17 mouse cellular contexts compared by ENCODE assay signal in the genomic region with DNA sequence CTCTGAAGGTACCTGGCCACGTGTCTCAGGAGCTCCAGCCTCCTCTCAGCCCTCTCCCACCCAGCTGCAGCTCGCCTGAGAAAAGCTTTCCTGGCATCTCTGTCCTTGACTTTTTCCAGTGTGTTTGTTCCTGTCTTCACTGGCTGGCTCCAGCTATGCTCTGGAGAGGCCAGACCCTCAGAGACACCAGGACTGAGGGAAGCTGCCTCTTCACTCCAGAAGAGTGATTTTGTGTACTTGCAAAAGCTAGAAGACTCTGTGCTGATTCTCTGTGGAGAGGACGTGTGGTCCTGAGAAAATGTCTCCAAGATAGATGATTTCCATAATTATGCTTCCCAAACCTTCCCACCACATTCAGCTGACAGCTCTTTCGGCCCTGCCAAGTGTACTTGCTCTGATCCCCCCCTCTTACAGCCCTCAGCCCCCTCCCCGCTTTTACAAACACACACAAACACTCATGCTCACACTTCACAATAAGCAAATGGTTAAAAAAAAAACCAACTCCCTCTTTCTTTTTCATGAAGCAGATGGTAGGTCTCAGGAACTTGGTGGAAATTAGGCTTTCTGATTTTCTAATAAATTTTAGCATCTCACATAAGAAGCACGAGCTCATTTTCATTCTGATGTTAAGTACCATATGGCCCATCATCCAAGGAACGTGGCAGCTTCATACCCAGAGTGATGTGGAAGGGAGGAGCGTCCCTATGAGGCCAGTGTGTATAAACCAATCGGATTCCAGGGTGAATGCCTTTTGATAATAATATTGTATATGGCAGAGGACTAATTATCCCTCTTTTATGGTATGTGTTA. TPM values are rescaled to one million over a fixed set of nuclear protein-coding genes. Genes with fewer than 3 reads are reported as not detected.
A peak's percentile ranks its signal among the peaks of the same experiment; 100 is the strongest.
DNase-seq lines count a peak whose midpoint lies in the region; ATAC-seq and TF ChIP-seq lines count a peak whose summit lies in the region.
"Had no signal": no experiment of that assay in that cellular context is flagged by ENCODE, and none has a peak within 500 bp of the region (broad histone marks: within the 10 kb centered on the region; RNA-seq: fewer than 3 reads in every experiment).

No protein-coding gene starts in this region.

- no peak for TF ChIP-seq CTCF in intestine, postnatal 0 days (IDR thresholded peaks at IDR 0.05; ENCODE audit: low read depth)

- H3K36me3 ChIP-seq in hindbrain, embryonic 12.5 days = no peaks in the 10 kb centered on the region
- H3K36me3 ChIP-seq in hindbrain, embryonic 11.5 days (ENCODE audit: control insufficient read depth, insufficient read depth, low read length) = no peaks in the 10 kb centered on the region
- no peaks in the 10 kb centered on the region for H3K36me3 ChIP-seq in midbrain, embryonic 13.5 days
- no peaks in the 10 kb centered on the region for H3K36me3 ChIP-seq in midbrain, embryonic 11.5 days (ENCODE audit: control insufficient read depth, insufficient read depth, low read length)
- H3K36me3 ChIP-seq in hindbrain, embryonic 14.5 days (replicated peaks; ENCODE audit: control insufficient read depth, insufficient read depth) = no peaks in the 10 kb centered on the region
- H3K36me3 ChIP-seq in intestine, postnatal 0 days (ENCODE audit: control insufficient read depth, insufficient read depth) = no peaks in the 10 kb centered on the region
- H3K36me3 ChIP-seq: limb, embryonic 10.5 days; neural tube, embryonic 12.5 days had no signal

- DNase-seq in hindbrain, embryonic 11.5 days (ENCODE audit: low spot score) = no peak
- no peak for DNase-seq in midbrain, embryonic 11.5 days (ENCODE audit: low spot score, missing footprints)
- peak; percentile 49 for DNase-seq in hindbrain, embryonic 14.5 days (ENCODE audit: low spot score)
- DNase-seq in urinary bladder, adult 2 months (ENCODE audit: low spot score) = no peak
- DNase-seq: cerebellum, adult 2 months; embryo, embryonic 11 days; right cerebral cortex, adult 18-20 months; spleen, adult 18-20 months had no signal

- H3K4me2 ChIP-seq in hindbrain, embryonic 12.5 days (replicated peaks) = no peak overlapping the region
- no peak overlapping the region for H3K4me2 ChIP-seq in hindbrain, embryonic 11.5 days (replicated peaks; ENCODE audit: low read depth, low read length)
- H3K4me2 ChIP-seq in midbrain, embryonic 13.5 days (replicated peaks) = no peak overlapping the region
- H3K4me2 ChIP-seq in midbrain, embryonic 11.5 days = no peak overlapping the region
- H3K4me2 ChIP-seq in hindbrain, embryonic 14.5 days (replicated peaks) = no peak overlapping the region
- H3K4me2 ChIP-seq in intestine, postnatal 0 days (replicated peaks; ENCODE audit: low read depth) = no peak overlapping the region
- H3K4me2 ChIP-seq: neural tube, embryonic 12.5 days had no signal

- peaks cover 4% of the 10 kb centered on the region; the same call in 1 of the 2 replicates for H3K4me1 ChIP-seq in hindbrain, embryonic 12.5 days
- H3K4me1 ChIP-seq in hindbrain, embryonic 11.5 days (replicated peaks; ENCODE audit: control insufficient read depth, insufficient read depth, low read length) = no peaks in the 10 kb centered on the region
- H3K4me1 ChIP-seq in midbrain, embryonic 13.5 days (replicated peaks) = peaks cover 26% of the 10 kb centered on the region
- no peaks in the 10 kb centered on the region for H3K4me1 ChIP-seq in midbrain, embryonic 11.5 days (ENCODE audit: control insufficient read depth, insufficient read depth, low read length)
- peaks cover 10% of the 10 kb centered on the region; the same call in 1 of the 2 replicates for H3K4me1 ChIP-seq in hindbrain, embryonic 14.5 days (replicated peaks; ENCODE audit: control insufficient read depth, insufficient read depth, low read length)
- no peaks in the 10 kb centered on the region for H3K4me1 ChIP-seq in intestine, postnatal 0 days (replicated peaks; ENCODE audit: control insufficient read depth, insufficient read depth, low read length)
- H3K4me1 ChIP-seq: limb, embryonic 10.5 days; neural tube, embryonic 12.5 days had no signal

- H3K27me3 ChIP-seq in hindbrain, embryonic 12.5 days = peaks cover 2% of the 10 kb centered on the region; the same call in 1 of the 2 replicates
- no peaks in the 10 kb centered on the region for H3K27me3 ChIP-seq in hindbrain, embryonic 11.5 days (ENCODE audit: control insufficient read depth, insufficient read depth, low read length)
- H3K27me3 ChIP-seq in midbrain, embryonic 13.5 days = no peaks in the 10 kb centered on the region
- no peaks in the 10 kb centered on the region for H3K27me3 ChIP-seq in midbrain, embryonic 11.5 days (ENCODE audit: control insufficient read depth, insufficient read depth, low read length)
- H3K27me3 ChIP-seq in hindbrain, embryonic 14.5 days (ENCODE audit: control insufficient read depth, insufficient read depth, low read length) = no peaks in the 10 kb centered on the region
- H3K27me3 ChIP-seq in intestine, postnatal 0 days (replicated peaks; ENCODE audit: control insufficient read depth, insufficient read depth, low read length) = no peaks in the 10 kb centered on the region
- H3K27me3 ChIP-seq: neural tube, embryonic 12.5 days had no signal

- no peak overlapping the region for H3K9ac ChIP-seq in hindbrain, embryonic 12.5 days
- H3K9ac ChIP-seq in hindbrain, embryonic 11.5 days (ENCODE audit: low read depth, low read length) = no peak overlapping the region
- H3K9ac ChIP-seq in midbrain, embryonic 13.5 days (replicated peaks) = 0 out of 2 replicates have a peak overlapping the region, but pooled peaks have one; percentile 3
- no peak overlapping the region for H3K9ac ChIP-seq in midbrain, embryonic 11.5 days (ENCODE audit: low read length)
- H3K9ac ChIP-seq in hindbrain, embryonic 14.5 days = no peak overlapping the region
- no peak overlapping the region for H3K9ac ChIP-seq in intestine, postnatal 0 days (ENCODE audit: low read depth, low read length)
- H3K9ac ChIP-seq: liver, embryonic 14.5 days; neural tube, embryonic 12.5 days had no signal

- H3K27ac ChIP-seq in hindbrain, embryonic 12.5 days = no peak overlapping the region
- H3K27ac ChIP-seq in hindbrain, embryonic 11.5 days (ENCODE audit: low read depth, low read length) = no peak overlapping the region
- H3K27ac ChIP-seq in midbrain, embryonic 13.5 days = peak overlapping the region; percentile 53; the same call in 1 of the 2 replicates
- H3K27ac ChIP-seq in midbrain, embryonic 11.5 days (ENCODE audit: low read depth, low read length) = no peak overlapping the region; the same call in 1 of the 2 replicates
- H3K27ac ChIP-seq in hindbrain, embryonic 14.5 days = peak overlapping the region; percentile 27; the same call in 1 of the 2 replicates
- H3K27ac ChIP-seq in intestine, postnatal 0 days (ENCODE audit: low read depth, low read length) = no peak overlapping the region
- H3K27ac ChIP-seq: limb, embryonic 10.5 days; liver, embryonic 14.5 days; neural tube, embryonic 12.5 days had no signal

- H3K4me3 ChIP-seq in hindbrain, embryonic 12.5 days = no peak overlapping the region
- H3K4me3 ChIP-seq in hindbrain, embryonic 11.5 days (ENCODE audit: low read depth, low read length) = no peak overlapping the region
- H3K4me3 ChIP-seq in midbrain, embryonic 13.5 days (replicated peaks) = no peak overlapping the region
- no peak overlapping the region for H3K4me3 ChIP-seq in midbrain, embryonic 11.5 days (ENCODE audit: low read depth, low read length)
- no peak overlapping the region for H3K4me3 ChIP-seq in hindbrain, embryonic 14.5 days (replicated peaks; ENCODE audit: low read length)
- no peak overlapping the region for H3K4me3 ChIP-seq in intestine, postnatal 0 days (ENCODE audit: low read depth, low read length)
- H3K4me3 ChIP-seq: limb, embryonic 10.5 days; neural tube, embryonic 12.5 days had no signal

- WGBS in hindbrain, embryonic 12.5 days = 60% methylated on average over 9 of the region's 9 CpGs
- 65% methylated on average over 9 of the region's 9 CpGs for WGBS in hindbrain, embryonic 11.5 days
- WGBS in midbrain, embryonic 13.5 days = 48% methylated on average over 9 of the region's 9 CpGs
- 69% methylated on average over 9 of the region's 9 CpGs for WGBS in midbrain, embryonic 11.5 days
- WGBS in hindbrain, embryonic 14.5 days = 46% methylated on average over 9 of the region's 9 CpGs
- WGBS in intestine, postnatal 0 days = 50% methylated on average over 9 of the region's 9 CpGs

- H3K9me3 ChIP-seq in hindbrain, embryonic 12.5 days (replicated peaks) = no peaks in the 10 kb centered on the region
- no peaks in the 10 kb centered on the region for H3K9me3 ChIP-seq in hindbrain, embryonic 11.5 days (ENCODE audit: control insufficient read depth, low read length)
- H3K9me3 ChIP-seq in midbrain, embryonic 13.5 days = no peaks in the 10 kb centered on the region
- H3K9me3 ChIP-seq in midbrain, embryonic 11.5 days (ENCODE audit: control insufficient read depth, low read length) = no peaks in the 10 kb centered on the region
- no peaks in the 10 kb centered on the region for H3K9me3 ChIP-seq in hindbrain, embryonic 14.5 days (ENCODE audit: control insufficient read depth, low read length)
- no peaks in the 10 kb centered on the region for H3K9me3 ChIP-seq in intestine, postnatal 0 days (ENCODE audit: control insufficient read depth)
- H3K9me3 ChIP-seq: limb, embryonic 10.5 days; neural tube, embryonic 12.5 days had no signal

- peak; percentile 46; the same call in 1 of the 2 replicates for ATAC-seq in hindbrain, embryonic 12.5 days (ENCODE audit: low FRiP score)
- no peak for ATAC-seq in hindbrain, embryonic 11.5 days (ENCODE audit: low FRiP score)
- ATAC-seq in midbrain, embryonic 13.5 days = peak; percentile 55; the same call in 1 of the 2 replicates
- no peak for ATAC-seq in midbrain, embryonic 11.5 days (ENCODE audit: low FRiP score)
- peak; percentile 73 for ATAC-seq in hindbrain, embryonic 14.5 days (ENCODE audit: low FRiP score)
- ATAC-seq in intestine, postnatal 0 days = no peak

RNA-seq across cellular contexts. Expression of gene Gucy1b2, which starts 1.1 kb away (rescaled TPM):
- 0.18 and 0.38 TPM in 2 replicates for polyA plus RNA-seq in hindbrain, embryonic 12.5 days (2016; fragmentation: Nextera tagmentation; extraction: Ambion mirVana)
- 0.14 and 0.18 TPM in 2 replicates for polyA plus RNA-seq in hindbrain, embryonic 11.5 days (2014; fragmentation: Nextera tagmentation; extraction: Ambion mirVana)
- polyA plus RNA-seq in midbrain, embryonic 13.5 days (2015; fragmentation: Nextera tagmentation; extraction: Ambion mirVana) = 1.2 and 1.6 TPM in 2 replicates
- polyA plus RNA-seq in midbrain, embryonic 11.5 days (2014; fragmentation: Nextera tagmentation; extraction: Ambion mirVana) = 0.70 and 0.92 TPM in 2 replicates
- 0.41 and 0.50 TPM in 2 replicates for polyA plus RNA-seq in hindbrain, embryonic 14.5 days (2014; fragmentation: Nextera tagmentation; extraction: Ambion mirVana)
- not detected in 2 replicates for polyA plus RNA-seq in urinary bladder, adult 2 months (2012; rRNA removed)
- polyA plus RNA-seq in intestine, postnatal 0 days (2015; fragmentation: Nextera tagmentation; extraction: Ambion mirVana) = 0.07 TPM in 1 of 2 replicates, not detected in the other
- polyA plus RNA-seq: C2C12; intestine, embryonic 14.5 days; kidney, embryonic 16.5 days; liver, embryonic 14.5 days had no signal

Comparison
In these comparisons a context has a peak if more than half of its experiments do, and no peak if none do; other contexts are left out.
1. ATAC-seq: peak in hindbrain, embryonic 12.5 days (single experiment), midbrain, embryonic 13.5 days (single experiment) and hindbrain, embryonic 14.5 days (single experiment); none in hindbrain, embryonic 11.5 days (single experiment), midbrain, embryonic 11.5 days (single experiment) and intestine, postnatal 0 days (single experiment).
2. H3K27ac ChIP-seq: peak in midbrain, embryonic 13.5 days (single experiment) and hindbrain, embryonic 14.5 days (single experiment); none in hindbrain, embryonic 12.5 days (single experiment), hindbrain, embryonic 11.5 days (single experiment), midbrain, embryonic 11.5 days (single experiment) and intestine, postnatal 0 days (single experiment).